Mouse (Mus musculus): ENCODE data around the gene Nf1. TPM values are rescaled to one million over a fixed set of nuclear protein-coding genes. Genes with fewer than 3 reads are reported as not detected.

The Nf1 gene
- total RNA-seq, 2 experiments from 2014 or later, result 112 to 119 TPM

GRCm38 (mm10) chr11:79563493-79563892 lies 224.0 kb downstream of the Nf1 start:
- intact Hi-C loops (cut with DNase I), result no loop called here

GRCm38 (mm10) chr11:79566947-79567346 lies 227.5 kb downstream of the Nf1 start:
- intact Hi-C loops (cut with DNase I), result no loop called here
- no peak for DNase-seq (ENCODE audit: low spot score in 2 of 2)

More at GRCm38 (mm10) chr11:79563493-79563892, 224.0 kb downstream of the Nf1 start:
- DNase-seq (ENCODE audit: low spot score in 2 of 2), result no peak

- intact Hi-C loops (cut with DNase I), result no loop called here
- DNase-seq (ENCODE audit: low spot score in 2 of 2), result no peak
Measured at GRCm38 (mm10) chr11:79568197-79568911, 228.9 kb downstream of the Nf1 start.

DNA sequence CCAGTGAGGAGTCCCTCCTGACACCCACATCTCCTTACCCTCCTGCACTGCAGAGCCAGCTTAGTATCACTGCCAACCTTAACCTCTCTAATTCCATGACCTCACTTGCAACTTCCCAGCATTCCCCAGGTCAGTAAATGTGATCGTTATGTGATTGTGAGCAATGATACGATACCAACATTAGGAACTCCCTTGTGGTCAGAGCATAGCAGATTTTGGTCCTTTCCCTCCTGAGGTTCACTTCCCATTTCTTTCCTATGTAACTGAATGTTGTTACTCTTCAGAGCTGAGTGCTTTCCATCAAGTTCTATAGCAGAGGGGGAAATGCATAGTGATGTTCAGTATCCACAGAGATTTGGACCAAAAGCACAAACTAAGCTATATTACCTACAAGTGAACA lies 230.8 kb downstream of the Nf1 start:
- no peak for DNase-seq (ENCODE audit: low spot score in 2 of 2)
- intact Hi-C loops (cut with DNase I), result no loop called here

GRCm38 (mm10) chr11:79573836-79574235 lies 234.3 kb downstream of the Nf1 start:
- intact Hi-C loops (cut with DNase I), result no loop called here
- no peak for DNase-seq (ENCODE audit: low spot score in 2 of 2)

DNA sequence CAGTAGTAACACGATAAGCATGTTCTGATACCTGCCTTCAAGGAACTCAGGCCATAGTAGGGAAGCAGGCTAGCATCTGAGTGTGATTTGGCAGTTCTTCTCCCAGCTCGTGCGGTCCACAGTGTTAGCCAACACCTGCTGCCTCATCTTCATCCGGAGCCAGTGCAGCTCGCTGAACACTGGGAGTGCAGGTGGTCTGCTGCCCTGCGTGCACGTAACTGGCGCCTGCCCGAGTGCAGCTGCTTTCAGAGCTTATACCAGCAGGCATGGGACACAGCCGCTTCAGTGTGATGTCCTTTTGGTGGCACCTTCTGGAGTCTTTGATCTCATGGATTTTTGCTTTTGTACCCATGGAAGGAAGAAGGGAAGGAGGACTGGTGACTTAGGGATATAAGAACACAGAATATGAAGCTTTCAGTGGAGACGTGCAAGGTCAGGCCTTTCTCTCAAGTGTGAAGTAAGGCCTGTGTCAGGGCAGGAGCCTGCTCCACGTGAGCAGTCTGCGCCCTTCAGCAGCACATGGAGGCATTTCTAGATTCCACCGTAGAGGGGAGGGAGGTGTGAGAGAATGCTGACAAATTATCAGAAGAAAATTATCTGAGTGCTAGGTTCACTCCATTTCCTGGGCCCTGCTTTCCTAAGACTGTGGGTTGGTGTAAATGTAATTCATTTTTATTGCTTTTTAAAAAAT lies 236.0 kb downstream of the Nf1 start:
- no peak for DNase-seq (ENCODE audit: low spot score in 2 of 2)
- intact Hi-C loops (cut with DNase I), result loop anchor here (5.0 kb wide), 1 partner anchor 168 kb away; no protein-coding TSS in a partner anchor

DNA sequence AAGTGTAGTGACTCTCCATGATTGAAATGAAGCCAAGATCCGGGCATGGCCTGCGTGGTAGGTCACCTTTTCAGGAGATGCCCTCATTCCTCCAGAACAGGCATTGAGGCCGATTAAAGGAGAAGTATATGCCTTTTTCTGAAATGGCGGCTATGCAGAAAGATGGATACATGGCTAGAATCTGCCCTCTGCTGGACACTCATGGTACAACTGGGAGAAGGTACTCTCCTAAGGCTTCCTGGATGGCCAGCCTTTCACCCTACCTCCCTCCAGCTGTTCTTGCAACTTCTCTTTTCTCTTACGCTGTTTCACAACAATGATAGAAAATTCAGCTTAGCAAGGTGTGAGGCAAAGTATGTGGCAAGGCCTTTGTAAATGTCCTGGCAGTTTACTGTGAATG lies 238.2 kb downstream of the Nf1 start:
- DNase-seq (ENCODE audit: low spot score in 2 of 2), result peak; percentile 88 to 91
- intact Hi-C loops (cut with DNase I), result loop anchor here (5.0 kb wide), 1 partner anchor 170 kb away; no protein-coding TSS in a partner anchor

GRCm38 (mm10) chr11:79580660-79581059 lies 241.2 kb downstream of the Nf1 start:
- intact Hi-C loops (cut with DNase I), result loop anchor here (5.0 kb wide), 1 partner anchor 342 kb away; no protein-coding TSS in a partner anchor
- no peak for DNase-seq (ENCODE audit: low spot score in 2 of 2)

GRCm38 (mm10) chr11:79581257-79581656 lies 241.8 kb downstream of the Nf1 start:
- intact Hi-C loops (cut with DNase I), result loop anchor here (5.0 kb wide), 1 partner anchor 341 kb away; no protein-coding TSS in a partner anchor
- DNase-seq (ENCODE audit: low spot score in 2 of 2), result no peak

- intact Hi-C loops (cut with DNase I), result loop anchor here (2.0 to 5.0 kb wide), 2 partner anchors 103 to 338 kb away; no protein-coding TSS in a partner anchor
- DNase-seq (ENCODE audit: low spot score in 2 of 2), result peak; percentile 77 to 81
Measured at GRCm38 (mm10) chr11:79584191-79584590, 244.7 kb downstream of the Nf1 start.

DNA sequence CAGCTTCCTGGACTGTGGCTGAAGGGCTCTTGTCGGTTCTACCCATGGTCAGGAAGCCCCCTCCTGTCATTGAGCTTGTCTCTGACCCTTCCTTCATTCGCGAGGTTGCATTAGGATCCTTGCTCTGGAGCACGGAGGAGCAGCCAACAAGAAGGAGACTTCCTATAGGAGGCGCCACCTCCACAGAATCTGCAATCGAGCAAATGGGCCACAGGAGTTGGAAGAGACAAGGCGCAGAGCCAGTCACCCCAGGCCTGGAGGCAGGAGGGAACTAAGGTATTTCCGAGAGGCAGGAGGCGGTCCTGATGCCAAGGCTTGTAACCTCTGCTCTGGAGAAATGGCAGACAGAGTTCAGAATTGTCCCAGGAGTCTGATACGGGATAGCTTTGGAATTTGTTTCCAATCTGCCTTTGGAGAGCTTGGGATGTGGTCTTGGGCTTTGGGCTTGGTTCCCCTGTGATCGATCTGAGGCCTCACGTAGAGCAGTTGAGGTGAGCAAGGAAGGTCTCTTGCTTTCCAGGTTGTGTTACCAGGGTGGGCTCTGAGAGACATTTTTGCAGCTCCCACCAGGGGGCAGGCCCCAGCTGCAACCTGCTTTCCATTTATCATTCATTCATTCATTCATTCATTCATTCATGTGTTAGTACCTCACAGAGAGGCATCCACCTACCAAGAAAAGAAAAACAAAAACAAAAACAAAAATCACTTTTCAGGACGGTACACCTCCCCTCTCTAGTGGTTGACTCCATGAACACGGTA lies 250.0 kb downstream of the Nf1 start:
- intact Hi-C loops (cut with DNase I), result no loop called here
- peak in 1 of 2 experiments; percentile 42 for DNase-seq (ENCODE audit: low spot score in 2 of 2)

- peak; percentile 59 to 63 for DNase-seq (ENCODE audit: low spot score in 2 of 2)
- intact Hi-C loops (cut with DNase I), result no loop called here
Measured at GRCm38 (mm10) chr11:79590664-79591590, 251.4 kb downstream of the Nf1 start, which contains the start of gene Rab11fip4. Gene Rab11fip4, plus strand, starts transcription at chr11:79591212.

- intact Hi-C loops (cut with DNase I), result no loop called here
- peak; percentile 34 to 53 for DNase-seq (ENCODE audit: low spot score in 2 of 2)
Measured at GRCm38 (mm10) chr11:79591591-79591975, 252.1 kb downstream of the Nf1 start.

- no peak for DNase-seq (ENCODE audit: low spot score in 2 of 2)
- intact Hi-C loops (cut with DNase I), result no loop called here
Measured at GRCm38 (mm10) chr11:79593495-79593894, 254.0 kb downstream of the Nf1 start.

DNA sequence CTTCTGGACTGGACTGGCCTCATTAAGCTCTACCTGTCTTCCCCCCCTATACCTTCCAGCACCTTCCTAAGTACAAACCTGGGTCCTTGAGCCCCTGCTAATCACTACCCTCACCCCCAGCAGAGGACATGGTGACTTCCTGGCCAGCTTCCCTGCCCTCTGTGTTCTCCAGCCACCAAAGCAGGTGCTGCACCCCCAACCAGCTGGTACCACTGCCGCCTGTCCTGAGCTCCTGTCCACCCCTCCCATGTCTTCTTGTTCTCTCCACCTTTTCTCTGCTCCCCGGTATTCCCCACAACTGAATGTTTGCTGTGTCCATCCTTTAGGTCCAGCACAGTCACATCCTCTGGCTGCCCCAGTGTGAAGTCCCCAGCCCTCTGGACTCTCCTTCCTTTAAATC lies 271.0 kb downstream of the Nf1 start:
- no peak for DNase-seq (ENCODE audit: low spot score in 2 of 2)
- intact Hi-C loops (cut with DNase I), result no loop called here

GRCm38 (mm10) chr11:79611011-79611666 lies 271.6 kb downstream of the Nf1 start:
- peak; percentile 46 to 55 for DNase-seq (ENCODE audit: low spot score in 2 of 2)
- intact Hi-C loops (cut with DNase I), result no loop called here

- intact Hi-C loops (cut with DNase I), result no loop called here
- DNase-seq (ENCODE audit: low spot score in 2 of 2), result no peak
Measured at GRCm38 (mm10) chr11:79612046-79612600, 272.6 kb downstream of the Nf1 start.

- intact Hi-C loops (cut with DNase I), result no loop called here
- no peak for DNase-seq (ENCODE audit: low spot score in 2 of 2)
Measured at GRCm38 (mm10) chr11:79613084-79613483, 273.6 kb downstream of the Nf1 start.
